Mouse (Mus musculus): ENCODE data around the gene Prr5l.

Gene Prr5l

DNA sequence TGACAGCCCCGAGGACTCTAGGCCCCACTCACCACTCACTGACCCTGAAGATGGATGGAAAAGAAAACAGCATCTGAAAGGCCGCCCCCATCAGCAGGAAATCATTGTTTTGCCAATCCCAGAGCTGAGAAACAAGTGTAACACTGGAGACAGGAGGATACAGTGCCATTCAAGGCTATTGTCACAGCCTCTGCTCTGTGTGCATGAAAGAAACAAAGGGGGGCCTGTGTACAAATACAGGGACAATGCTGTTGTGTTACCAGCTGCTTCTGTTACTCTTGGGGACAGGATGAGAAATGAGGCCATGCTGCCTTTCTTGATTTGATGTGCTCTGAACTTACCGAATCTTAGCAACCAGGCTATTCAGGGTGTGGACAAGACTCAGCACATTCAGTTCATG is at the start of gene Prr5l:
Gene Prr5l, minus strand, starts transcription at position 30 of the 400 bp plus-strand sequence.
- DNase-seq (ENCODE audit: low spot score in 2 of 2), result no peak

DNA sequence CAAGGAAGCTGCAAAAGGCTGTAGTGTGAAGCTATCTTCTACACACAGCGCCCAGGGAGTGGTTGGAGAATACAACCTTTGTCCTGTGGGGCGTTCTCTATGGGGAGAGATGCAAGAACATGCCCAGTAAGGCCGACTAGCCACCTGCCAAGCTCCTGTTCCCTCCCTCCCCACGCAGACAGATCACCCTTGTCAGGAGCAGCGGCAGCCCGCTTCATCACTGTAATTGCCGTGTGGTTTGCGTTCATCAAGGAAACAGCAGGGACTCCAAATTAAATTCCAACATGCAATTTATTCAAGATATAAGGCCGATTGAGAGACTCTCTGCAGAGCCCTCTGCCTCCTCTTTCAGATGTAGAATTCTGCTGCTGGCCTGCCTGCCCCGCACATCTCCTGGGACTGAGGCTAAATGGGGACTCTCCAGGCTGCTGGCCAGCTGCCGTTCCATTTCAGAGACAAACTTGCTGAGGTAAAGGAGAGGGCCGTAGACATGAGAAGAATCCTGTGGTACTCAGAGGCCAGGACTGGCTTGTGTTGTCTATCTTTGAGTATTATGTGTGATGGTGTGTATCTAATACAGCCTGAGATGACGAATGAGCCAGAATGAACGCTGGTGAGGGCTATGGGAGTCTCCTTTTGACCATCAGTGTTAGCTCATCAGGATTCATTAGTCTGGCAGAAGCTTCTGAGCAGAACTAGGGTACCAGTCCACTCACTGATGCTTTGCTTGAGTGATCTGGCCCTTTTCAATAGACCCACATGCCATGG is 49.5 kb upstream of the Prr5l start:
- no peak for DNase-seq (ENCODE audit: low spot score in 2 of 2)

DNA sequence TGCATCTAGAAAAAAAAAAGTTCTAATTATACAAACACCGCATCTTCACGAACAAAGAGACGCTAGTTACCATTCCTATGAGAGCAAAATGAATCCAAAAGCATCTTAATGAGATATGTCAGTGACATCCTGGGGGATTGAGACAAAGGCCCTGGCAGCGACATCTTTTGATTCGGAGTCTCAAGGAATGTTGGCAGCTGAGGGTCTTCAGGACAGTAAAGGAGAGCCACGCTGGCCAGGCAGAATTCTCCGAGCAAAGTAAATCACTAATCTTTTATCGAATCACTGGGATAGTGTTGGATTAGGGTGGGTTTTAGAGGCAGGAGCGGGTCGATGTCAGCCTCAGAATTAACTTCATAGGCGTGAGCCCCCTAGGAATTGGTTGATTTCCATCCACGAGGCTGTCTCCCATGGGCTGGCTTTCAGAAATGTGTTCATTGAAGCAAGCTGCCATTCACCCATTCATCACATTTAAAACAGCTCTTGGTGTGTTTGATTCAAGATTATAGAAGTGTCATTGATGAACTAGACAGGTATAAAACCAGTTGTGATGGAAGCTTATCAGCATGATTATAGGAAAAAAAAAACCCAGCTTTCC is 42.9 kb upstream of the Prr5l start:
- no peak for DNase-seq (ENCODE audit: low spot score in 2 of 2)

DNA sequence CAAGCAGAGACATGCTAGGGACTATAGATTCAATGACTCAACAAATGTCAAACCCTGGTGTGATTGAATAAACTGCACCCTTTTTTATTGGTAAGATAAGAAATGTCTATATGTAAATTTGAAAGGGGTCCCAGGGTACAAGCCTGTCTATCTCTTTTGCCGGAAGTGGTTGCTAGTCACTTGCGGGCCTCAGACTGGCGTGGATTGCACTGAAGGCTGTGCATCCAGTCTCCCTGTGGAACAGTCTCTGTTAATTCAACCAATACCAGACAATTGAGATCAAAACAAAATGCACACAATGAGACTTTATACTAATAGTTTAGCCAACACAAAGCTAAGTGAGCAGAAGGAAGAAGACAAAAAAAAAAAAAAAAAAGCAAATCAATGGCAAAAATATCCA is 42.4 kb upstream of the Prr5l start:
- DNase-seq (ENCODE audit: low spot score in 2 of 2), result no peak

DNA sequence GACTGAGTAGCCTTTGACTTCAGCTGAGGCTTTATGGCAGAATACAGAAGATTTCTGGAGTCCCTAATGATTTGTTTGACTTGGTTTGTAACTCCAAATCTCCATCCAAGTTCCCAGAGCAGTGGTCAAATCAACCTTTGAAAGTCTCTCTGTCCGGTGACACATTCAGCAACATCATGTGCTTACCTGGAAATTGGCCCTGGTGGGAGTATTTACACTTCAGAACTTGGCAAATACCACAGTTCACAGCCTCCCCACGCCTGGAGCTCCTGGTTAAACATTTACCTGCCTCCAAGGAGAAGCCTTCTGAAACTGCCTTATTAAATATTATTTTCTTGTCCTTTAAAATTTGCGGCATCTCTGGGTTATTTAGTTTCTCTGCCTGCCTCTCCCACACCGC is 40.4 kb upstream of the Prr5l start:
- no peak for DNase-seq (ENCODE audit: low spot score in 2 of 2)

DNA sequence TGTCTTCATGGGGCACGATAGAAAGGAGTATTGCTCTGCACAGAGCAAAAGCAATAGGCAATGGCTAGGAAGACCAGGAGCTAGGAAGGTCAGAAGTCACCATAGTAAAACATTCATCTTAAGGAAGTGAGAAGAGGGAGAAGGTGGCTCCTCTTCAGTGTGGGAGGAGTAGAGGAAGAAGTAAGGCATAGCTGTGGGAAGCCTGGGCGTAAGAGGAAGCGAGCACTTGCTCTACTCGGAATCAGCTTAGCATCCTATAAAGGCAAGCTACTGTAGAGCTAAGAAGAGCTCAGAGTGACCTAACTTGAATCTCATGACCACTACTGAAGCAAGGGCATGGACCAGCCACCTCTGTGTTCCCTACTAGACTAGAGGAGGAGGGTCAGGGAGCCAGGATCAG is 39.5 kb upstream of the Prr5l start:
- no peak for DNase-seq (ENCODE audit: low spot score in 2 of 2)

DNA sequence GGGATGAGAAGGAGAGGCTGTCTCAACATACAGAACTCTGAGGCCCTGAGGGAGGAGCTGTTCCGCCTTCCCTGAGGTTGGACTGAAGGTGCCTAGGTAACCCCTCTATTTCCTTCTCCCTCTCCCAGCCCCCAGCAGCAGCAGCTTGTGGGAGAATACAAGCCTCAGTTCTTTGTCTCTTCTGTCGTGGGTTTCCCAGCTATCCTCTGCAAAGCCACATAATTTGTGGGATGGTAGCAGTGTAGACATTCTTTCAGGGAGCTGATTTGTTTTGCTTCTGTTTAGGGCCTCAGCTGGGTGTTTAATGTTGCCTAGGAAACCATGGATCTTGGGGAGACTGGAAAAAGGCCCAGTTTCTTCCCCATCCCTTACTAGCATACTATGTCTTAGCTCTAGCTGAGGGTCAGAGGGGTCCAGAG is 37.3 kb upstream of the Prr5l start:
- DNase-seq (ENCODE audit: low spot score in 2 of 2), result no peak

DNA sequence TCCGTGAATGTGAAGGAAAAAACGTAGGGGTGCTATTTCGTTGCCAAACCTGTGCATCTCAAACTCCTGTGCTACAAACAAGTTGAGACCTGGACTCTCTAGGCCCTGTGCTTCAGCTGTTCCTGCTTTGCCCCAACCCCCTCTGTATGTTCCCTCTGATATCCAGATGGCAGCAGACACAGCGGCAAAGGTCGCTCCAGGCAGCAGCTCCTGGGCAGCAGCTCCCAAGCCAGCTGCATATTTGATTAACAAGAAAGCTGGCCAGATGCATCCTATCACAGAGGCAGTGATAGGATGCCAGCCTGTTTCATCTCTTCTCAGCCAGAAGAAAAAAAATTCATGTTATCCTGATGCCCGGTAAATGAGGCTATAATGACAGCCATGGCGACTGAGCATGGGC is 35.7 kb upstream of the Prr5l start:
- DNase-seq (ENCODE audit: low spot score in 2 of 2), result no peak

DNA sequence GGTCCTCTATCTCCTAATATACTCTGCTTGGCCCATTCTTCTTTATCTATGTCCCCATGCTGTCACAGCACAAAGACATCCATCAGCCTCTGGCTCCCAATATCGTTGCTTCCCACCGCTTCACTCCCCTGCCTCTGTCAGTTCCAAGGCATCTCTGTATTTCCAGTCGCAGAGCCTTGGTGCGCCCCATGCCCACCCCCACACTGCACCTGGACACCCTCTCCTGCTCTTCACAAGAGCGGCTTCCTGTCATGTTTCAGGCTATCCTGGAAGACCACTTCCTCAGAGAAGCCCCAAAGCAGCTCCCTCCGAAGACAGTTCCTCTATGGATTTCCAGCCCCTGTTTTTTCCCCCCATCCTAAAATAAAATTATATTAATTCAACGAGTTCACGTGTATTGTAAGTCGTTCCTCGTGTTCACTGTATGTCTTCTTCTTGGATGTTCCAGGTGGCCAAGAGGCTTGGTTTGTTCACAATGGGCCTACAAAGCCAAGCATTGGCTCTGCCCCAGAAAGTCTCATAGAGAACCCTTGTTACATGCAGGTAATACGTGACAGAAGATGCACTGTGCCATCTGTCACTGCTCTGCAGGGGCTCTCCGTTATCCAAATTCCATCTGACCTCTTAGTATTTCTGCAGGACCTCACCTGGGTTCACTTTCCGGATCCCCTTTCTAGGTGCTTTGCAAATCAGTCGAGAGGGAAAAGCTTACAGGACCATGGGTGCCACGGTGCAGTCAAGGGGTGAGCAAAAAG is 26.7 kb upstream of the Prr5l start:
- DNase-seq (ENCODE audit: low spot score in 2 of 2), result no peak

DNA sequence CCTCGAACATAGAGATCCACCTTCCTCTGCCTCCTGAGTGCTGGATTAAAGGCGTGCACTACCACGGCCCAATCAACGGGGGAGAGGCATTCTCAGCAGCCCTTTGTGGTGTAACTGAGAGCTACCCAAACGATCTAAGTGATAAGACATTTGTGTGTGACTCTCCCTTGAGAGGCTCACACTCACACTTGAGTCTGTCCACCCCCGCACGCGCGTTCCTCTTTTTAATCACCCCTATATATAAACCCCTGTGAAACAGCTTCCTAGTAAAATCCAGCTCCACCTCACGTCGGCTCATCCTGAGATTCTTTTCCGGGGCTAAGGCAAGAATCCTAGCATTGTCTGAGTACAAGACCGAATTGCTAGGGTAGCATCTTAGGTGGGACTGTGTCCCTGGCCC is 25.9 kb upstream of the Prr5l start:
- DNase-seq (ENCODE audit: low spot score in 2 of 2), result peak; percentile 33 to 56

DNA sequence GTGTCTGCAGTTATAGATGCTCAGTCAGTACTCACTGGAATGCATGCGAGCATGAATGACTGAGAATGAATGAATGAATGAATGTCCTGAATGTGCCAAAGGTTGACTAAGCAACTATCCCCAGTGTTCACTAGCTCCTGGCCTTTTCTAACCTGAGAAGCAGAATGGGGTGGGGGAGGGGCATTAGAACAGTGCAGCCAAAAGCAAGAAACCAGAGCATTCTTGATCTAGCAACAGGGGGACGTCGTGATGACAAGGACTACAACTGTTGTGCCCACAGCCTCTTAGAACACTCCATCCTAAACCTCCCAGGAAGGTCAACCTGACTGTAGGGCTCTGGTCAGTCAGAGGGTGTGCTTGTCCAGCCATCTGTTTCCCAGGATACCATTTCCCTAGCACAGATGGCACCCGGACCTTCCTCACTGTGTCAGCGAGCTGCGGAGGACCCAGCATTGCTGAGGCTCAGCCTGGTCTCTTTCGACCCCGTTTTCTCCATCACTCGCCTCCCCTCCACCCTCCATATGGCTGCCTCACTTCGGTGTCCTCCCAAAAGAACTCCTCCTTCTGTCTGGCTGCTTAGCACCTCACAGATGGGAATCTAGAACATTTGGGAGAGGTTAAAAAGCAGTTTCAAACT is 24.7 kb upstream of the Prr5l start:
- peak in 1 of 2 experiments; percentile 45 for DNase-seq (ENCODE audit: low spot score in 2 of 2)

DNA sequence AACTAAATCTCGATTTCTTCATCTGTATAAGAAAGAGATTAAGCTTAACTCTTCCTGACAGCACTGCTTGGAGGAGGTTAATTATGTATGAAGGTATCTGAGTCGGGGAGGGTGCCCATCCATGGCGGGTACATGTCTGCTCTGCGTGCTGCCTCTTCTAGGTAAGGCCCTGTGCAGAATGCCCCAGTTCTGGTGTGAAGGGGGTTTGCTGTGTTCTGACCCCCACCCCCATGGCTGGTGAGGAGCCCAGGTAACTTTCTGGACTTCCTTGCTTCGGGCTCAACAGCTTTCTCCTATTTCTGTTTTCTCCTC is 23.5 kb upstream of the Prr5l start:
- no peak for DNase-seq (ENCODE audit: low spot score in 2 of 2)

DNA sequence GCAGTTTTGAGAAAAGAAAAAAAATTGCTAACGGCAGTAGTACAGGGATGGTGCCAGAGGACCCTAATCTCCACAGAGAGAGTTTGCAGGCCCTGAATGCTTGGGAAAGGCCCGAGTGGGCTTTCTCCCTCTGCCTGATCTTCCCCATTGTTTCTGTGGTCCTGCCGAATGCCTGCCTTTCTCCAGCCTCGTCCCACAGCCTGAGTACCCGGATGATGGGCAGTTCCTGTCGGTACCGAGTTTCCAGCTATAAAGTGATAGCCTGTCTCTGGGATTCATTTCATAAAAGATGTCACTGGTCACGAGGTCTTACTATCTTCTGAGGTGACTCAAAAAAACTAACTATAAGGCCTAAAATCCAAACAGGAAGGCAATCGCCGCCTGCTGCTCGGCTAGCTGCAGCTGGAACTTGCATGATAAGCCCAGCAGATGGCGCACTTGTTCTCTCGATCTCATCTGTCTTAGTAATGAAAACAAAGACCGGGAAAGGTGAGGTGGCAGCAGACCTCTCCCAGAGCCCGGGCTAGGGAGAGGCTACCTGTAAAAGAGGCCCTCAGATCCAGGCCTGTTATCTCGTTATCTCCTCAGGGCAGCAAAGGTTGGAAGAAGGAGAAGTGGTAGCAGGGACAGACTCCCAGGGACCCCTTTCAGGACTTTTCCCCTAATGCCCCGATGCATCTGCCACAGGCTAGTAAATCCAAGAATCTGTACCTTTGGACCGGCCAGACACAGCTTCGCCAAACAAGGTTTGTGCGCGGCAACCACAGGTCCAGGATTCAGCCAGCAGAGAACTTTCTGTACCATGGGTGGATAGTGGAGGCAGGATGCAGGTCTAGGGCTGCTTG is 22.9 kb upstream of the Prr5l start:
- DNase-seq (ENCODE audit: low spot score in 2 of 2), result peak; percentile 69 to 78

DNA sequence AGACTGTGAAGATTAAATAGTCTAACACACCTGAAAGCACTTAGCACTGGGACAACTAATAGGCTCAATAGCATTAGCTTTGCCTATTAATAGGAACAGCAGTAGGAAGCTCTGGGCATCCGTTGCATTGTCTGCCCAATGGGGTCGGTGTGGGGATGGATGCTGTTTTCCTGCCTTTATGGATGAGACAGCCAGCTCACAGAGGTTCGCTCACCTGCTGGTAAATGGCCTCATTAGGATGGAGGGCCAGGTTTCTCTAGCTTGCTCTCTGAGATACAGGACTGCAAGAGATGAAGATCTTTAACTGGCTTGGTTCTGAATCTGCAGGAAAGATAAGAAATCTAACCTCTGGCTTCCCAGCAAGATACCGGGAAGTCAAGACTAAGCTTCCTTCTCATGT is 19.4 kb upstream of the Prr5l start:
- DNase-seq (ENCODE audit: low spot score in 2 of 2), result no peak

DNA sequence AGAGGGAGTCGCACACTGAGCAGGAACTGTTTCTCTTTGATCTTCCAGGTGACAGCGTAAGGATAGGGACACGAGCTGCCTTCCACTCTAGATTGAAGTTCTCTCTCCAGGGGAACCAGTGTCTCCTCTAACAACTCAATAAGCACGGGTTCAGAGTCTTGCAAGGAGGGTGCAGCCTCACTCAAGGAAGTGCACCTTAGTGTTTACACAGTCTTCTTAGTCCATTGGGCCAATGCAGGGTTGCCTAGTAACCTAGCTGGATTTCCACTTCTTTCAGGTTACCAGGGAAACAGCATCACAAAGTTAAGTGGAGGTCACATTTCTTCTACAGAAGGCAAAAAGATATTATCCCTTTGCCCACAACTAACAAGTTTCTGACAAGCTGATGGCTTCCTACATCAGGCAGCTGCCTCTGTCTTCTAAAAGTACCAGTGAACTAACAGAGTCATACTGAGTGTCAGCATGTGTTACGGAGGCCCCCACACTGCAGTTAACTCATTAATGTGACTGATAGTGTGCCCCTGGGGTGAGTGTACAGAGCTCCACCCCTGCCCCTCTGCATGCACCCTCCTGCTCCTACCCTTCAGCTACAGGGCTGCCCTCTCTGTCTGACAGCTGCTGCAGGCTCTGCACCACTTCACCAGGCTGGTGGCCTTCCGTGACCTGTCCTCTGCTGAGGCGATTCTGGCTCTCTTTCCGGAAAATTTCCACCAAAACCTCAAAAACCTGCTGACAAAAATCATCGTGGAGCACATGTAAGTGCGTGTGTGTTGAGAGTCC is 13.8 kb upstream of the Prr5l start:
- no peak for DNase-seq (ENCODE audit: low spot score in 2 of 2)

DNA sequence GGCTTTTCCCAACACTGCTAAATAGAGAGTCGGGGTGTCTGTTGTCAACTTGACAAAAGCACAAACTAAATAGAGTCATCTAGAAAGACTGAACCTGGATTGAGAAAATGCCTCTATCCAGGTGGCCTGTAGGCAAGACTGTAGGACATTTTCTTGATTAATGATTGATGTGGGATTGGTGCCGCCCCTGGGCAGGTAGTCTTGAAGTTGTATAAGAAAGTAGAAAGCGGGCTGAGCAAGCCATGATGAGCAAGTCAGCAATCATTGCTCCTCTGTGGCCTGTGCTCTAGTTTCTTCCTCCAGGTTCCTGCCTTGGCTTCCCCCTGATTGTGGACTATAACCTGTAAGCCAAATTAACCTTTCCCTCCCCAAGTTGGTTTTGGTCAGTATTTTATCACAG is 11.3 kb upstream of the Prr5l start:
- no peak for DNase-seq (ENCODE audit: low spot score in 2 of 2)

DNA sequence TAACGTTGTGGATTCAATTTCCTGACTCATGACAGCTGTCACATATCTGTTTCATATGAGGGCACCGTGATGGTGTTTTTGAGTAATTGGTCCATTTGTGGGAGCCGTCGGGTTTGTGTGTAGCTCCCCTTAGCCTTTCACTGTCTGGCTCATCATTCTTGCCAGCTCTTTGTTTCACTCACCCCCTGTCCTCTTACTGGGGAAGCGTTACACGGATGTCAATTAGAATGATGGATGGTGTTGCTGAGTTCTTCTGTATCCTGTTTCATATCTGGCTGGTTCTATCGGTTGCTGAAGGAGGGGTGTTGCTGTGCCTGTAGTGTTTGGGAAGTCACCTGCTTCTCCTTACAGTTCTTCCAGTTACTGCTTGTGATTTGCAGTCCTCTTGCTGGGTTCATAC is 8.3 kb upstream of the Prr5l start:
- no peak for DNase-seq (ENCODE audit: low spot score in 2 of 2)

DNA sequence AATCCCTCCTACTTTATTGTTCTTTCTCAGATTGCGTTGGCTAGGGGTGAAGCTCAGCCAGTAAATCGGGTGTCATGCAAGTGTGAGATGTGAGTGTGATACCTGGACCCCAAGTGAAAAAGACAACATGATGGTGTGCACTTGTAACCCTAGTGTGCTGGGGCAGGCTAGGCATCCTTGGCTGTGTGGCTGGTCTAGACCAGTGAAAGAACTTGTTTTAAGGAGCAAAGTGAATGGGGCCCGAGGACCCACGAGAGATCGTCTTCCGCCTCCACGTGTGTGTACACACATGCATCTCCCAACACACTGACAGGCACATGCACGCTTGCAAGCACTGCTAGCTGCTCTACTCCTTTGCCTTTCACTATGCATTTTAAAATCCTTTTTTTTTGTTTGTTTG is 6.1 kb upstream of the Prr5l start:
- no peak for DNase-seq (ENCODE audit: low spot score in 2 of 2)

DNA sequence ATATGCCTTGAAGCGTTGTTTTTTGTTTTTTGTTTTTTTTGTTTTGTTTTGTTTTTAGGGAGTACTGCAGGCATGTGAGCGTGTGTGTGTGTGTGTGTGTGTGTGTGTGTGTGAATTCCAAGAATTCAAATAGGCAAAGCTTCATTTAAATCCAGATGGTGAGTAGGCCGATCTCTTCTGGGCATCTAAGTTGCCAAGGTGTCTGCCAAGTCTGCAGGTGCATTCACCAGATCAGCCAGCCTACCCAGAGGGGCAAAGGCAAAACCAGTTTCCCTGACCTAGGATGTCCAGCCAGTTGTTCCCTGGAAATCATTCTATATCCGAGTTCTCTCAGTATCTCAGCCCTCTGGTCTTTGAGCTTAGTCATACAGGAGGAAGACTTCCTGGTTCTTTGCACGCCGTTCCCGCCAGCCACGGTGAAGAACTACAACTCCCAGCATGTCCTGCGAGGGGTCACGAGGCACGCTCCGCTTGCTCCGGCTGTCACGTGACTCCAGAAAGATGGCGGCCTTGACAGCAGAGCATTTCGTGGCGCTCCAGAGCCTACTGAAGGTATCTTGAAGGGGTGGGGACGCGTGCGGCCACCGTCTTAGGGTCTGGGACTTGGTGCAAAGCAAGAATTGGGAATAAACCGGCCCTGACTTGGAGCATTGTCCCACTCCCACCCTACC is 3.1 kb upstream of the Prr5l start, which contains the start of gene Commd9:
Gene Commd9, plus strand, starts transcription at position 480 of the 671 bp plus-strand sequence.
- peak; percentile 90 to 94 for DNase-seq (ENCODE audit: low spot score in 2 of 2)

DNA sequence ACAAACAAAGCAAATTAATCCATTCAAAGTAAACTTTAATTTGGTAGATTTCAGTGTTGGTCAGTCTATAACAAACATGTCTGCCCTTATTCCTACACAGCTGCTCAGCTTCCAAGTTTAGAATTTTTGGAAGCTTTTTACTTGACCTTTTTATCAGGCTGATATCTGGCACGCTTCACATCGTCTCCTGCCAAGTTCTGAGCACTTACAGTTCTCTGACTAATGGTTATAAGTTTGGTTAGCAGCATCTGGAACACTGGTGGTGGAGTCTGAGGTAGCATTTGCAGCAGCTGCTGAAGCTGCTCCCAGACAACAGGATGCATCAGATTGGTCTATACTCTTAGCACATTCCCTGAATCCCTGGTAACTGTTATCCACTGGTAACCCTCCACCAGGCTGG is 1.5 kb upstream of the Prr5l start:
- no peak for DNase-seq (ENCODE audit: low spot score in 2 of 2)

All from right cerebral cortex, postnatal 36 days (tissue).